Mouse (Mus musculus) layer of hippocampus, adult 8-10 months (tissue): ENCODE measurements around the gene Spdef. TPM values are rescaled to one million over a fixed set of nuclear protein-coding genes. Genes with fewer than 3 reads are reported as not detected.

ENCODE experiments used
- DNase-seq, 2 experiments: peaks; one replicate each; pipeline ENCODE4 v3.0.0; 2022; ENCODE audit warnings: low spot score in 2 of 2
- total RNA-seq, 4 experiments: library from RNA; stranded (reverse); gene quantifications; 2 replicates each; pipeline ENCODE4 v1.2.4; 2022

Gene Spdef
- under 1 TPM in 3 of 4 experiments, not detected in 1; 0.25 to 0.63 (median 0.31) TPM for total RNA-seq

DNA sequence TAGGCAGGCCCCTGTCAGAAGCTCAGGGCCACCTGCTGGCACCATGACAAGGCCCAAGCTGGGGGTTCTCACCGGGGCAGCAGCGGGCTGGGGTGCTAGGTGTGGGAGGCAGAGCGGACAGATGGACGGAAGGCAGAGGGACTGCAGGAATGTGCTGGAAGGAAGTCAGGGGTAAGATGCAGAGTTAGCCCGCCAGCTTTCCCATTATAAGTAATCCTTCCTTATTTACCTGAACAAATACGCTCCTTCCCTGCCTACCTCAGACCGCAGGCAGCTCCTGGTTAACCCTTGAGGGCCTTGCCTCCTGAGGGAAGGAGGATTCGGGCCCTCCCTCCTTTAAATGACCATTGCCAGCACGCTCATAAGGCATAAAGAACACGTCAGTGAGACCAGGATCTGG, at the start of gene Spdef:
Gene Spdef (minus strand): TSS at position 186 of the 400 bp plus-strand sequence.
- no peak for DNase-seq

DNA sequence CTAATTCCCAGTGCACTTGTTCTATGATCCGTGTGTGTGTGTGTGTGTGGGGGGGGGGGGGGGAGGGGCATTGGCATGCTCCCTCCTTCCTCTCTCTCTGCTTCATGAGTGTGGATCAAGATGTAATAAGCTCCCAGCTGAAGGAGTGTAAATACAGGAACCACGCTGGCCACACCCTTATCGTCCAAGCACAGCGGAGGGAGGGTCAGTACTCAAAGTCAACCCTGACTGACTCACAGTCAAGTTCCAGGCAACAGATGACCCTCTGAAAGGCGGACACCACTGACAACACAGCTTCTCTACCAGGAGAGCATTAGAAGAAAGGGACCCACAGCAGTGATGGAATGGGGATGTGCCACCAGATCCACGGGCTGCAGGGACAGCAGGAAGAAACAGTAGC, 49.1 kb upstream of the Spdef start:
- DNase-seq = no peak

DNA sequence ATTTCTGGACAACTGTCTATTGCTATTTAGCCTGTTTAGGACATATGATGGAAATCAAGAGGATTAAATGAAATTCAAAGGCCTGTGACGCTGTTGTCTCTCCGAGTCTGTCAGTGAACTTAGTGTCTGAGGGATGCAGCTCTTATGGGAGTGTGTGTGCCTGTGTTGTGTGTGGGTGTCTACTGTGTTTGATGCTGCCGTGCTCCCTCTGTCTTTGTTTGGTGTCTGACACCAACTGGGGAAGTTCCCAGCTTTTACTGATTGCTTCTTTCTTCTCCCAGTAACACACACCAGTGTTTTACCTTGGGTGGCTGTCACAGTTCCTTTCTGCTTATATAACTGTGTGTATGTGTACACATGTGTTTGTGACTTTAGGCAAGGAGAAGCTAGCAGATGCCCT, 45.4 kb upstream of the Spdef start:
- no peak for DNase-seq

DNA sequence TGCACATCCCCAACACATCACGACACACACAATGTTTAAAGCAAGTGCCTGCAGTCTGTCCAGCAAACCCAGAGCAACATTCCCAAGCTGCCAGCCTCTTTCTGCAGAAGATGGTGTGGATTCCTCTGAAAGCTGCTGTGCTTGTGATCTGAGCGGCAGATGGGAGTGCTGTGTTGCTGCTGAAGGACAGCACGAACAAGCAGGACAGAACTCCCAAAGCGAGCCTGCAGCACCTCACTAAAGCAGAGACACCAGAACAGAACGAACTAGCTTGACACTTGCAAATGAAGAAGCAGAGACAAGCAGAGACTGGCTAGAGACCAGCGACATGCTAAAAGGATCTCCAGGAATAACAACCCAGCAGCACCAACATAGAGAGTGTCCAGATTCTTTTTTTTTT, 42.9 kb upstream of the Spdef start:
- no peak for DNase-seq

GRCm38 (mm10) chr17:27768817-27769542, 40.2 kb upstream of the Spdef start:
- DNase-seq = peak; percentile 57 to 83

- DNase-seq = no peak
Measured at GRCm38 (mm10) chr17:27767543-27767942, 38.8 kb upstream of the Spdef start.

DNA sequence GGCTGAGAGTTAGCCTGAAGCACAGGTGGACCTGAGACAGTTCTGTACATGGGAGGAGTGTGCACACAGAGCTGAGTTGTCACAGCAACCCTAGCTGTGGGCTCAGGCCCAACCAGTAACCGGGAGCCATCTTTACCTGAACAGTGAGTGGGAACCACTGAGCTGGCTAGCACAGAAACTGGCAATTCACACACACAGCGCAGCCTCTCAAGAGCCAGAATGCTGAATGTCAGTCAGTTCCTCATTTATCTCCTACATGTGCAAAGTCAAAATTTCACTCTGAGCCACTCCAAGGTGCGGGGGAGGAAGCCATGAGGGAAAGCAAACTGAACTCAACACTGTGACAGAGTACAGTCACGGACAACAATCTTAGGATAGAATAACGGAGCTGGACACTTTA, 38.4 kb upstream of the Spdef start:
- DNase-seq = no peak

- DNase-seq = no peak
Measured at GRCm38 (mm10) chr17:27765066-27765465, 36.3 kb upstream of the Spdef start.

DNA sequence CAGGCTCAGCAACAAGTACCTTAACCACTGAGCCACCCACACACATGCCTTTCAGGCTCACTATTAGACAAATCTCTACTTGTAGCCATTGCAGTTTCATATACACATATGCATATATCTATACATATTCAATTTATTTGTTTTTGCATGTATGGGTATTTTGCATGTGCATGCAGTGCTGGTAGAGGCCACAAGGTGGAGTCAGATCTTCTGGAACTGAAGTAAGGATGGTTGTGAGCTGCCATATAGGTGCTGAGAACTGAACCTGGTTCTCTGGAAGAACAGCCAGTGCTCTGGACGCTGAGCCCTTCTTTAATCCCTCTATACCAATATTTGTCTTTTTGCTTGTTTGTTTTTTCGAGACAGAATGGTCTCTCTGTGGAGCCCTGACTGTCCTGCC, 35.7 kb upstream of the Spdef start:
- DNase-seq = no peak

GRCm38 (mm10) chr17:27762884-27763283, 34.1 kb upstream of the Spdef start:
- DNase-seq = peak; percentile 62 to 67

- peak; percentile 90 to 92 for DNase-seq
Measured at GRCm38 (mm10) chr17:27761639-27762336, 33.0 kb upstream of the Spdef start.

GRCm38 (mm10) chr17:27760169-27760568, 31.4 kb upstream of the Spdef start:
- DNase-seq = no peak

DNA sequence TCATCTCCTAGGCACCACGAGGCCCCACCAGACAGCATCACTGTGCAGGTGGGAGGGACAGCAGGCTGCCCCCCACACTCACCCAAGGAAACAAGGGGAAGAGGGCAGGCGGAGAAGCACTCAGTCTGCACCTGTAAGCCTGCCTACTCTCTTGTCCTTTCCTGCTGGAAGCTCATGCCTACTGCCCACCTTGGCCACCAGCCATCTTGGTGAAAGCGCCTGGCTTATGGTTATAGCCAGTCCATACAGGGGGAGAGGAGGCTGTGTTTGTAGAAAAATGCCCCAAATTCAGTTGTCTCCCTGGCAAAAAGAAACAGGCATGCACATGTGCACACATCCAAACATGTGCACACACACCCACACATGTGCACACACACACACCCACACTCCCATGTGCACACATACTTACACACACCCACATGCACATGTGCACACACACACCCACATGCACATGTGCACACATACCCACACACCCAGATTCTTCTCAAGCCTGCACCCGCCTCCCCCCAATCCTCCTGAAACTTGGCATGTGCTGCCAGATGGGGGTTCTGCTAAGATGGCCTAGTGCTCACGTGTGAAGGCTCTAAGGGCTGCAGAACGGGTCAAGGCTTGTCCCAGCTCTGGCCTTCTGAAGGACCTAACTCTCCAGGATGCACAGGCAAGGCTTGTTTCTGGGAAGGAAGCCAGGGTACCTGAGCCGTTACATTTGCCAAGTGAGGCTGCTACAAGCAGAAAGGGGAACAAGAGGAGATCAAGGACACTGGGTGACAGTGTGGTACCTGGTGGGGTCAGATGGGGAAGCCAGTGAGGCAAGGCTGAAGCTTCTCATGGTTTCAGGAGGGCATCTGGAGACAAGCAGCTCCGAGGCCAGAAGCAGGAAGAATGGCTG, 22.8 kb upstream of the Spdef start:
- peak in 1 of 2 experiments; percentile 51 for DNase-seq

DNA sequence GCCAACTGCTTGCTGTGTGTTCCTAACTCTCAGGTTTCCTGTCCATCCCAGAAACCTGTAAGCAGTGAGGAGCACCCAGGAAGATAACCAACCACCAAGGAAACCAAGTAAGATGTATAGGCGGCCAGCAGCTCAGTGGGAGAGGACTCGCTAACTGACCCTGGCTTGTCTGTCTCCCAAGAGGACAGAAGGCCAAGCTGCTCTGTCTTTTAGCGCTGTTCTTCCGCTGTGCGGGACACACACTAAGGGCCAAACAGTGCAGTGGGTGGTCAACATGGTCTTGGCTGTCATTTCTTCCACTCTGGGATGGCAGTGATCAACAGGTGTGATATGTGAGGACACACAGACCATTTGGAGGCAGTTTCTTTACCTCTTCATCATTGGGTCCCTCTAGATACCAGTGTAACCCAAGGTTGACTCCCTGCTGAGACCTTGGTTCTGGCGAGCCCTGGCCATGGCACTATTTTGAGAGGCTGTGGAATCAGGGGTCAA, 21.7 kb upstream of the Spdef start:
- no peak for DNase-seq

DNA sequence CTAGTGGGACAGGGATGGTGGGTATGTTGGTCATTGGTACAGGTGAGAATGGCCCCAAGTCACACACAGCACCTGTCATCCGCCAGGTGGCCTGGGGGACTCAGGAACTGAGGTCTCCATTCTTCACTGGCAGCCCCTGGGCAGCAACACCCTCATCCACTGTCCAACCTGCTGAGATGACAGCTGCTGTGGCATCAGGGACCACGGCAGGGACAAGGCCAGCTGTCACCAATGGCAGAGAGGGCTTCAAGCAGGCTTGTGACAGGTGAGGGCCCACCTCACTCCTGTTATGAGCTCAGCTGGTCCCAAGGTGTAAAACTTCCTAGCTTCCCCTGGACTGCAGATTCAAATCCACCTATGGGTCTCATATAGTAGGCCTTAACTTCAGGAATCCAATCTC, 19.4 kb upstream of the Spdef start:
- DNase-seq = no peak

GRCm38 (mm10) chr17:27746446-27746845, 17.7 kb upstream of the Spdef start:
- no peak for DNase-seq

DNA sequence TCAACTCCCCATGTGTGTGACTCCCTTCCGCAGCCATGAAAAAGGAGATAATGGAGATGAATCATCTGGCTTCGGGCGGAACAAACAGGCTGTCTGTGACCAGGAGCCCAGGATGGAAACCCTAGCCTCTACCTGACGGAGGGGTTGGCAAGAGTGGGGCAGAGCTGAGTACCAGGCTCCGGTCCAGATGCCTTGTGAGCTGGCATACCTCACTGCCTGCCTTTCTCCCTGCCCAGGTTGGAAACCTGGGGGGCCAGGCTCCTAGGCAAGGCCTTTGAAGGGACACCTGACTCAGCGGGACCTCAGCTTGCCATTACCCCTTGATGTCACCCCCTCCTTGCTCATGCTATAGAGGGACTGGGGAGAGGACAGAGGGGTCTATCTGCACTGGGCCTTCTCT, 12.2 kb upstream of the Spdef start:
- DNase-seq = no peak

DNA sequence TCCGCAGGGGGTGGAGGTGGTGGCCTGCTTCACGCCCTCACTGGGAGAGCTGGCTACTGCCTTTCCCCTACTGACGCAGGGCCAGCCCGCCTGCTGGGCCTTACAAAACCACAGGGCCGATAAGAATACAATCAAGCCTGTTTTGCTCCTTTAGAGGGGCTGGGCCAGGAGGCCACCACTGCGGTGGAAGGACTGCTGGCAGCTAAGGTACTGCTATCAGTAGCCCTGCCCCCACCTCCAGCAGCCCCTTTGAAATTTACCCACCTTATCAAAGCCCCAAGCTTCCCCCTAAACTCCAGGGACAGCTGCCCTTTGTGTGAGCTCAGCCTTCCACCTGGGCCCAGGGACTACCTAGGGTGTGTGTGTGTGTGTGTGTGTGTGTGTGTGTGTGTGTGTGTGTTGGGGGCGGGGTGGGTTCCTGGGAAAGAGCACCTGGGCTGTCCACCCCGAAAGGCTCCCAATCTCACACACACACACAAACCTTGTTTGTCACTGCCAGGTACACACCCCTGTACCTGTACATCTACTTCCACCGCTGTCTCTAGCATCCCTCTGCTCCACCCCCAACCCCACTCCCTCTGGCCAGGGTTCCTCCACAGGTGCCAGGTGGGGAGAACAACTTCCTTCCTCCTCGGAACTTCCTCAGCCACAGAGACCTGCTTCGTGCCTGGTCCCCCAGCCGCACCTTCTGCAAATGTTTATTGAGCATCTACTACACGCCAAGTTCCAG, 5.8 kb upstream of the Spdef start:
- DNase-seq = no peak

- no peak for DNase-seq
Measured at GRCm38 (mm10) chr17:27732694-27733093, 3.9 kb upstream of the Spdef start.

GRCm38 (mm10) chr17:27732152-27732551, 3.4 kb upstream of the Spdef start:
- DNase-seq = no peak

GRCm38 (mm10) chr17:27726527-27726926, 2.2 kb downstream of the Spdef start:
- DNase-seq = no peak
